Comparison of ENCODE assay signal across 35 mouse cellular contexts in genomic region chr11:106720379-106720778, GRCm38 (mm10). TPM values are rescaled to one million over a fixed set of nuclear protein-coding genes. Genes with fewer than 3 reads are reported as not detected.
"Had no signal": no experiment of that assay in that cellular context is flagged by ENCODE, and none has a peak within 500 bp of the region (broad histone marks: within the 10 kb centered on the region; RNA-seq: fewer than 3 reads in every experiment).

No protein-coding gene starts in this region.

- H3K9me3 ChIP-seq: heart, embryonic 10.5 days; heart, embryonic 12.5 days; heart, embryonic 13.5 days; heart, embryonic 15.5 days; hindbrain, embryonic 10.5 days; hindbrain, embryonic 12.5 days; hindbrain, embryonic 13.5 days; hindbrain, embryonic 15.5 days; kidney, embryonic 15.5 days had no signal

- H3K27ac ChIP-seq: heart, adult 2 months; heart, embryonic 10.5 days; heart, embryonic 13.5 days; heart, embryonic 15.5 days; hindbrain, embryonic 10.5 days; hindbrain, embryonic 12.5 days; hindbrain, embryonic 13.5 days; hindbrain, embryonic 15.5 days; hindbrain, postnatal 0 days; kidney, embryonic 15.5 days; kidney, postnatal 0 days; layer of hippocampus, adult 2 months; left cerebral cortex, adult 2 months had no signal

- H3K27me3 ChIP-seq: heart, embryonic 12.5 days; heart, embryonic 13.5 days; heart, embryonic 15.5 days; hindbrain, embryonic 12.5 days; hindbrain, embryonic 13.5 days; hindbrain, embryonic 15.5 days; kidney, embryonic 15.5 days had no signal

- ATAC-seq: hindbrain, embryonic 16.5 days; hindbrain, postnatal 0 days; inflammation-experienced regulatory T-cells, adult 6 months had no signal

- H3K4me2 ChIP-seq: heart, embryonic 11.5 days; heart, embryonic 12.5 days; heart, embryonic 13.5 days; heart, embryonic 15.5 days; hindbrain, embryonic 12.5 days; hindbrain, embryonic 13.5 days; hindbrain, embryonic 15.5 days; kidney, embryonic 15.5 days had no signal

- DNase-seq: heart, adult 2 months; heart, postnatal 10 days; heart, postnatal 14 days; heart, postnatal 36 days; heart, postnatal 4 days; kidney, adult 11 months; kidney, adult 18-20 months; kidney, adult 2 months; kidney, adult 8-10 months; kidney, adult 9 months; kidney, postnatal 10 days; kidney, postnatal 14 days; kidney, postnatal 25 days; kidney, postnatal 36 days; kidney, postnatal 4 days; layer of hippocampus, adult 9-11 months; layer of hippocampus, postnatal 36 days had no signal

- H3K9ac ChIP-seq: heart, embryonic 12.5 days; heart, embryonic 13.5 days; heart, embryonic 15.5 days; hindbrain, embryonic 12.5 days; hindbrain, embryonic 13.5 days; hindbrain, embryonic 15.5 days; kidney, embryonic 15.5 days had no signal

- H3K4me1 ChIP-seq: hindbrain, embryonic 15.5 days had no signal

- H3K4me3 ChIP-seq: heart, adult 2 months; heart, embryonic 10.5 days; heart, embryonic 12.5 days; heart, embryonic 13.5 days; heart, embryonic 15.5 days; hindbrain, embryonic 10.5 days; hindbrain, embryonic 12.5 days; hindbrain, embryonic 13.5 days; hindbrain, embryonic 15.5 days; kidney, embryonic 15.5 days; layer of hippocampus, adult 2 months; left cerebral cortex, adult 2 months had no signal

- H3K36me3 ChIP-seq: heart, embryonic 10.5 days; heart, embryonic 12.5 days; heart, embryonic 13.5 days; heart, embryonic 15.5 days; hindbrain, embryonic 10.5 days; hindbrain, embryonic 12.5 days; hindbrain, embryonic 13.5 days; hindbrain, embryonic 15.5 days; kidney, embryonic 15.5 days had no signal

RNA-seq across cellular contexts. Expression of gene Milr1, which starts 30.6 kb away (rescaled TPM):
- total RNA-seq: hindbrain, postnatal 0 days; layer of hippocampus, adult 2 months; layer of hippocampus, postnatal 14 days; layer of hippocampus, postnatal 25 days; layer of hippocampus, postnatal 36 days had no signal
